In genomic region chr16:94519028-94519427, GRCm38 (mm10) we compare ENCODE assay signal across 9 mouse cellular contexts. TPM values are rescaled to one million over a fixed set of nuclear protein-coding genes. Genes with fewer than 3 reads are reported as not detected.
A peak's percentile ranks its signal among the peaks of the same experiment; 100 is the strongest.
DNase-seq lines count a peak whose midpoint lies in the region; ATAC-seq and TF ChIP-seq lines count a peak whose summit lies in the region.
"Had no signal": no experiment of that assay in that cellular context is flagged by ENCODE, and none has a peak within 500 bp of the region (broad histone marks: within the 10 kb centered on the region; RNA-seq: fewer than 3 reads in every experiment).

No protein-coding gene starts in this region.

- H3K27ac ChIP-seq in heart, embryonic 10.5 days = peak overlapping the region; percentile 56; the same call in 1 of the 2 replicates
- H3K27ac ChIP-seq in midbrain, postnatal 0 days (ENCODE audit: low read depth, low read length) = no peak overlapping the region; the same call in 1 of the 2 replicates
- H3K27ac ChIP-seq: neural tube, embryonic 13.5 days had no signal

- H3K4me2 ChIP-seq in midbrain, postnatal 0 days (ENCODE audit: low read depth, low read length, poor library complexity, severe bottlenecking) = no peak overlapping the region
- H3K4me2 ChIP-seq: neural tube, embryonic 13.5 days had no signal

- peaks cover 28% of the 10 kb centered on the region for H3K4me1 ChIP-seq in heart, embryonic 10.5 days
- H3K4me1 ChIP-seq in midbrain, postnatal 0 days (ENCODE audit: insufficient read depth, low read length) = 0 out of 2 replicates have a peak, but pooled peaks cover 4% of the 10 kb centered on the region

- intact Hi-C loops in left cerebral cortex, postnatal 4 days (cut with DNase I) = no loop called here

- WGBS in heart, embryonic 10.5 days = 52% methylated on average over 6 of the region's 6 CpGs
- 68% methylated on average over 6 of the region's 6 CpGs for WGBS in midbrain, postnatal 0 days

- H3K4me3 ChIP-seq in heart, embryonic 10.5 days = no peak overlapping the region
- H3K4me3 ChIP-seq in midbrain, postnatal 0 days (ENCODE audit: low read depth, low read length) = no peak overlapping the region
- H3K4me3 ChIP-seq: neural tube, embryonic 13.5 days had no signal

- no peak for TF ChIP-seq CTCF in midbrain, postnatal 0 days (IDR thresholded peaks at IDR 0.05)

- no peaks in the 10 kb centered on the region for H3K9me3 ChIP-seq in heart, embryonic 10.5 days
- no peaks in the 10 kb centered on the region for H3K9me3 ChIP-seq in midbrain, postnatal 0 days (ENCODE audit: low read length)
- H3K9me3 ChIP-seq: neural tube, embryonic 13.5 days had no signal

- peak; percentile 23 for DNase-seq in embryo, embryonic 11 days
- DNase-seq in embryo, embryonic 10 days (ENCODE audit: low spot score) = no peak
- DNase-seq in heart, embryonic 10.5 days (ENCODE audit: low spot score) = no peak
- peak; percentile 80 for DNase-seq in kidney, postnatal 14 days
- DNase-seq in lung, postnatal 4 days = peak; percentile 68 to 91
- no peak for DNase-seq in cerebellum, postnatal 4 days (ENCODE audit: low spot score in 2 of 2)
- no peak for DNase-seq in midbrain, postnatal 0 days (ENCODE audit: low spot score)
- no peak for DNase-seq in left cerebral cortex, postnatal 4 days

- no peaks in the 10 kb centered on the region for H3K27me3 ChIP-seq in heart, embryonic 10.5 days (ENCODE audit: insufficient read depth, poor library complexity, severe bottlenecking)
- H3K27me3 ChIP-seq in midbrain, postnatal 0 days (ENCODE audit: insufficient read depth, low read length) = no peaks in the 10 kb centered on the region
- H3K27me3 ChIP-seq: neural tube, embryonic 13.5 days had no signal

- no peak for ATAC-seq in midbrain, postnatal 0 days (ENCODE audit: low FRiP score)

- H3K36me3 ChIP-seq in heart, embryonic 10.5 days = peaks cover 16% of the 10 kb centered on the region; the same call in 1 of the 2 replicates
- H3K36me3 ChIP-seq in midbrain, postnatal 0 days (ENCODE audit: insufficient read depth, low read length) = no peaks in the 10 kb centered on the region

- H3K9ac ChIP-seq in midbrain, postnatal 0 days (replicated peaks; ENCODE audit: low read length, poor library complexity, severe bottlenecking) = no peak overlapping the region
- H3K9ac ChIP-seq: neural tube, embryonic 13.5 days had no signal

RNA-seq across cellular contexts. Expression of gene Vps26c, which starts 7.6 kb away (rescaled TPM):
- polyA plus RNA-seq in heart, embryonic 10.5 days (2016; fragmentation: Nextera tagmentation; extraction: Ambion mirVana) = 60.0 and 61.4 TPM in 2 replicates
- 66.2 and 74.8 TPM in 2 replicates for total RNA-seq in midbrain, postnatal 0 days (2014; rRNA removed)
- 63.0 and 65.4 TPM in 2 replicates for polyA plus RNA-seq in midbrain, postnatal 0 days (2015; fragmentation: Nextera tagmentation; extraction: Ambion mirVana)
- 10 to 100 TPM; 43.8 to 50.6 TPM for total RNA-seq in left cerebral cortex, postnatal 4 days (2021)

RNA-seq across cellular contexts. Expression of gene Dyrk1a, which starts 50.8 kb away (rescaled TPM):
- 7.7 and 8.1 TPM in 2 replicates for polyA plus RNA-seq in heart, embryonic 10.5 days (2016; fragmentation: Nextera tagmentation; extraction: Ambion mirVana)
- 93.5 and 94.2 TPM in 2 replicates for total RNA-seq in midbrain, postnatal 0 days (2014; rRNA removed)
- 11.7 and 13.7 TPM in 2 replicates for polyA plus RNA-seq in midbrain, postnatal 0 days (2015; fragmentation: Nextera tagmentation; extraction: Ambion mirVana)
- total RNA-seq in left cerebral cortex, postnatal 4 days (2021) = 100 to 1,000 TPM; 121 to 124 TPM

Comparison
In these comparisons a context has a peak if more than half of its experiments do, and no peak if none do; other contexts are left out.
1. DNase-seq: peak in embryo, embryonic 11 days (single experiment), kidney, postnatal 14 days (single experiment) and lung, postnatal 4 days (2 of 2); none in embryo, embryonic 10 days (single experiment), heart, embryonic 10.5 days (single experiment), cerebellum, postnatal 4 days (0 of 2), midbrain, postnatal 0 days (single experiment) and left cerebral cortex, postnatal 4 days (single experiment).